Mouse (Mus musculus): Measurements from ENCODE around the gene Pogz. TPM values are rescaled to one million over a fixed set of nuclear protein-coding genes. Genes with fewer than 3 reads are reported as not detected.
A peak's percentile ranks its signal among the peaks of the same experiment; 100 is the strongest.

Pogz gene
- polyA plus RNA-seq, 1 experiment: 8.0 TPM

DNA sequence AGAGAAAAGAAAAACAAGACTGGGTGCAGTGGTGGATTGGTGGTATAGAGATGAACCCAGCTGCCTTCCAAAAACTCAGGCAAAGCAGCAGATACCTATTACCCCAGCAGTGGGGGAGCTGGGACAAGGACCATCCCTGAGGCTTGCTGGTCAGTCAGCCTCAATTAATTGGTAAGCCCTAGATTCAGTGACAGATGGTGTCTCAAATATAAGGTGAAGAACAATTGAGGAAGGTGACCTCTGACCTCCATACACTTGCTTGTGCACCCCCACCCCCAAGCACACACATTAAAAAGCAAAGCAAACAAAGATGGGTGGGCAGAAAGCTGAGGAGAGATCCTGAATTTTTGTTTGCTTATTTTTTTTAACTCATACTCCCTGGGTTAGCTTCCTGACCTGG lies 41.2 kb upstream of the Pogz start:
- Histone ChIP-seq H3K27me3 (ENCODE audit: control insufficient read depth, insufficient read depth, low read length) (no peaks in the 10 kb centered on the region), H3K36me3 (ENCODE audit: control insufficient read depth, insufficient read depth, low read length) (no peaks in the 10 kb centered on the region), H3K4me1 (ENCODE audit: control insufficient read depth, insufficient read depth, insufficient read length, low read length) (no peaks in the 10 kb centered on the region), H3K27ac (ENCODE audit: insufficient read depth, low read depth, low read length) (no peak overlapping the region), H3K4me3 (ENCODE audit: low read depth, low read length) (no peak overlapping the region)
- TF ChIP-seq POLR2A (IDR thresholded peaks at IDR 0.05; ENCODE audit: low read depth, low read length): no peak
- no peak for TF ChIP-seq CTCF (IDR thresholded peaks at IDR 0.05; ENCODE audit: extremely low read depth, insufficient read length, insufficient replicate concordance, low read depth, low read length)

GRCm38 (mm10) chr3:94804146-94804545 lies 33.2 kb upstream of the Pogz start:
- TF ChIP-seq CTCF (IDR thresholded peaks at IDR 0.05; ENCODE audit: extremely low read depth, insufficient read length, insufficient replicate concordance, low read depth, low read length): no peak
- no peak for TF ChIP-seq POLR2A (IDR thresholded peaks at IDR 0.05; ENCODE audit: low read depth, low read length)
- H3K27me3 ChIP-seq (ENCODE audit: control insufficient read depth, insufficient read depth, low read length): no peaks in the 10 kb centered on the region
- 17% methylated on average over 10 of the region's 10 CpGs for WGBS
- no peaks in the 10 kb centered on the region for H3K36me3 ChIP-seq (ENCODE audit: control insufficient read depth, insufficient read depth, low read length)
- peaks cover 2% of the 10 kb centered on the region; the same call in 1 of the 2 replicates for H3K4me1 ChIP-seq (ENCODE audit: control insufficient read depth, insufficient read depth, insufficient read length, low read length)
- no peak overlapping the region for H3K27ac ChIP-seq (ENCODE audit: insufficient read depth, low read depth, low read length)
- H3K4me3 ChIP-seq (ENCODE audit: low read depth, low read length): no peak overlapping the region

- 90% methylated on average over 4 of the region's 4 CpGs for WGBS
- no peak overlapping the region for H3K4me3 ChIP-seq (ENCODE audit: low read depth, low read length)
- peaks cover 2% of the 10 kb centered on the region; the same call in 1 of the 2 replicates for H3K4me1 ChIP-seq (ENCODE audit: control insufficient read depth, insufficient read depth, insufficient read length, low read length)
- TF ChIP-seq POLR2A (IDR thresholded peaks at IDR 0.05; ENCODE audit: low read depth, low read length): no peak
- no peak for TF ChIP-seq CTCF (IDR thresholded peaks at IDR 0.05; ENCODE audit: extremely low read depth, insufficient read length, insufficient replicate concordance, low read depth, low read length)
- H3K27me3 ChIP-seq (ENCODE audit: control insufficient read depth, insufficient read depth, low read length): no peaks in the 10 kb centered on the region
- no peak overlapping the region for H3K27ac ChIP-seq (ENCODE audit: insufficient read depth, low read depth, low read length)
- H3K36me3 ChIP-seq (ENCODE audit: control insufficient read depth, insufficient read depth, low read length): no peaks in the 10 kb centered on the region
Measured at GRCm38 (mm10) chr3:94804976-94805375, 32.4 kb upstream of the Pogz start.

GRCm38 (mm10) chr3:94808296-94808695 lies 29.1 kb upstream of the Pogz start:
- no peaks in the 10 kb centered on the region for H3K27me3 ChIP-seq (ENCODE audit: control insufficient read depth, insufficient read depth, low read length)
- H3K36me3 ChIP-seq (ENCODE audit: control insufficient read depth, insufficient read depth, low read length): no peaks in the 10 kb centered on the region
- TF ChIP-seq CTCF (IDR thresholded peaks at IDR 0.05; ENCODE audit: extremely low read depth, insufficient read length, insufficient replicate concordance, low read depth, low read length) (no peak), POLR2A (IDR thresholded peaks at IDR 0.05; ENCODE audit: low read depth, low read length) (no peak)
- H3K4me3 ChIP-seq (ENCODE audit: low read depth, low read length): no peak overlapping the region
- 0 out of 2 replicates have a peak, but pooled peaks cover 2% of the 10 kb centered on the region for H3K4me1 ChIP-seq (ENCODE audit: control insufficient read depth, insufficient read depth, insufficient read length, low read length)
- WGBS: 65% methylated on average over 1 of the region's 1 CpGs
- no peak overlapping the region for H3K27ac ChIP-seq (ENCODE audit: insufficient read depth, low read depth, low read length)

- no peaks in the 10 kb centered on the region for H3K36me3 ChIP-seq (ENCODE audit: control insufficient read depth, insufficient read depth, low read length)
- H3K27me3 ChIP-seq (ENCODE audit: control insufficient read depth, insufficient read depth, low read length): no peaks in the 10 kb centered on the region
- WGBS: 20% methylated on average over 4 of the region's 4 CpGs
- H3K27ac ChIP-seq (ENCODE audit: insufficient read depth, low read depth, low read length): no peak overlapping the region
- H3K4me1 ChIP-seq (ENCODE audit: control insufficient read depth, insufficient read depth, insufficient read length, low read length): no peaks in the 10 kb centered on the region
- TF ChIP-seq POLR2A (IDR thresholded peaks at IDR 0.05; ENCODE audit: low read depth, low read length) (no peak), CTCF (IDR thresholded peaks at IDR 0.05; ENCODE audit: extremely low read depth, insufficient read length, insufficient replicate concordance, low read depth, low read length) (peak; percentile 31; the same call in 1 of the 2 replicates)
- H3K4me3 ChIP-seq (ENCODE audit: low read depth, low read length): no peak overlapping the region
Measured at GRCm38 (mm10) chr3:94811628-94812027, 25.7 kb upstream of the Pogz start.

DNA sequence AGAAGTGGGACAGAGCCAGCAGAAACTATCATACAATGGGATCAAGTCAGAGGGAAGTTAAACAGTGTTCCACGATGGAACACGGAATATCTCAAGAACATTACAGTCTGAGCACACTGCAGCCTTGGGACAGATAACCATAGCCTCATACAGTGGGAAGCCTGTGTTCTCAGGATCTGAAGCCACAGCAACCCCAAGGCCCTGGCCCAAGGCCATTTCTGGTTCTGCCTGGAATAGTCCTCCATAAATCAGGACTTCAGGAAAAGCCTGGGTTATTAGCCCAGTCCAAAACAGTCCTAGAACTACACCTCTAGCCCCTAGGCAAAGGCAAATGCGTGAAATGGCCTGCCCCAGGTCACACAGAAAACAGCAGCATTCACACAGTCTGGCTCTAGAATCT lies 23.7 kb upstream of the Pogz start:
- 74% methylated on average over 3 of the region's 3 CpGs for WGBS
- Histone ChIP-seq H3K27ac (ENCODE audit: insufficient read depth, low read depth, low read length) (no peak overlapping the region), H3K27me3 (ENCODE audit: control insufficient read depth, insufficient read depth, low read length) (no peaks in the 10 kb centered on the region), H3K4me1 (ENCODE audit: control insufficient read depth, insufficient read depth, insufficient read length, low read length) (no peaks in the 10 kb centered on the region), H3K4me3 (ENCODE audit: low read depth, low read length) (no peak overlapping the region), H3K36me3 (ENCODE audit: control insufficient read depth, insufficient read depth, low read length) (no peaks in the 10 kb centered on the region)
- TF ChIP-seq POLR2A (IDR thresholded peaks at IDR 0.05; ENCODE audit: low read depth, low read length) (no peak), CTCF (IDR thresholded peaks at IDR 0.05; ENCODE audit: extremely low read depth, insufficient read length, insufficient replicate concordance, low read depth, low read length) (no peak)

- Histone ChIP-seq H3K4me1 (ENCODE audit: control insufficient read depth, insufficient read depth, insufficient read length, low read length) (no peaks in the 10 kb centered on the region), H3K27ac (ENCODE audit: insufficient read depth, low read depth, low read length) (no peak overlapping the region), H3K27me3 (ENCODE audit: control insufficient read depth, insufficient read depth, low read length) (no peaks in the 10 kb centered on the region), H3K4me3 (ENCODE audit: low read depth, low read length) (no peak overlapping the region), H3K36me3 (ENCODE audit: control insufficient read depth, insufficient read depth, low read length) (no peaks in the 10 kb centered on the region)
- 57% methylated on average over 4 of the region's 4 CpGs for WGBS
- TF ChIP-seq POLR2A (IDR thresholded peaks at IDR 0.05; ENCODE audit: low read depth, low read length) (no peak), CTCF (IDR thresholded peaks at IDR 0.05; ENCODE audit: extremely low read depth, insufficient read length, insufficient replicate concordance, low read depth, low read length) (no peak)
Measured at GRCm38 (mm10) chr3:94814063-94814462, 23.3 kb upstream of the Pogz start.

- Histone ChIP-seq H3K27me3 (ENCODE audit: control insufficient read depth, insufficient read depth, low read length) (no peaks in the 10 kb centered on the region), H3K27ac (ENCODE audit: insufficient read depth, low read depth, low read length) (no peak overlapping the region), H3K4me3 (ENCODE audit: low read depth, low read length) (no peak overlapping the region), H3K36me3 (ENCODE audit: control insufficient read depth, insufficient read depth, low read length) (no peaks in the 10 kb centered on the region), H3K4me1 (ENCODE audit: control insufficient read depth, insufficient read depth, insufficient read length, low read length) (no peaks in the 10 kb centered on the region)
- 82% methylated on average over 4 of the region's 4 CpGs for WGBS
- TF ChIP-seq POLR2A (IDR thresholded peaks at IDR 0.05; ENCODE audit: low read depth, low read length) (no peak), CTCF (IDR thresholded peaks at IDR 0.05; ENCODE audit: extremely low read depth, insufficient read length, insufficient replicate concordance, low read depth, low read length) (no peak)
Measured at GRCm38 (mm10) chr3:94814663-94815062, 22.7 kb upstream of the Pogz start.
